Mouse (Mus musculus) C2C12 (cell line): ENCODE measurements around the gene Gm20388.

Experiments
- CTCF ChIP-seq: IDR thresholded peaks from one replicate; pipeline ENCODE4 v1.5.1; 2011; ENCODE audit not compliant: control insufficient read depth, insufficient read depth, insufficient read length
- FOSL1 ChIP-seq: IDR thresholded peaks from one replicate; pipeline ENCODE4 v1.8.0; 2011; ENCODE audit warnings: mild to moderate bottlenecking, low read length; ENCODE audit not compliant: poor library complexity, insufficient read depth, severe bottlenecking
- MAX ChIP-seq: IDR thresholded peaks from one replicate; pipeline ENCODE4 v1.6.1; 2011; ENCODE audit warnings: mild to moderate bottlenecking, control low read depth
- MYOD1 ChIP-seq: IDR thresholded peaks from one replicate; pipeline ENCODE4 v1.6.1; 2011; ENCODE audit warnings: low read depth; ENCODE audit not compliant: control insufficient read depth, insufficient read length
- USF1 ChIP-seq: IDR thresholded peaks from one replicate; pipeline ENCODE4 v1.6.1; 2011; ENCODE audit warnings: low read depth, mild to moderate bottlenecking, control low read depth, moderate library complexity

DNA sequence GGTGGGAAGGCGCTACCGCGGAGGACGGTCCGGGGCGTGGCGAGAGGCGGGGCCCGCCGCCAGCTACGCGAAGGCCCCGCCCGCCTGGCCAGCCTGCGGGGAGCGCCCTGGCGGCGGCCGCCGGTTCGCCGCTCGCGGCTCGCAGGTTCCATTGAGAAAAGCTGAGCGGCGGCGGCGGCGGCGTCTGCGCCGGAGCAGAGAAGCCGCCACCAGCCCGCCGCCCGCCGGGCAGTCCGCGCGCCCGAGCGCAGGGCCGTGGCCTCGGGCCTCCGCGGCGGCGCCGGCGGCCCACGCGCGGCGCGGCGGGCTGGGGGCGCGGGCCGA is 2371.4 kb downstream of the Gm20388 start, which contains the start of gene Zfpm1:
- no peak for TF ChIP-seq CTCF
- TF ChIP-seq USF1, result no peak
- TF ChIP-seq MYOD1, result no peak
- no peak for TF ChIP-seq FOSL1
- TF ChIP-seq MAX, result no peak
